Mouse (Mus musculus): ENCODE measurements around the gene Pars2. TPM values are rescaled to one million over a fixed set of nuclear protein-coding genes. Genes with fewer than 3 reads are reported as not detected.

Gene Pars2
- polyA plus RNA-seq, 1 experiment from 2014 or later = 5.2 TPM

Other genes starting within 250 kb of the Pars2 start
- 84.5 and 101 TPM in 2 replicates for gene Pcsk9, start 186.7 kb upstream of the Pars2 start, polyA plus RNA-seq (2015; fragmentation: Nextera tagmentation; extraction: Ambion mirVana)
- gene Bsnd, start 158.8 kb upstream of the Pars2 start, polyA plus RNA-seq (2015; fragmentation: Nextera tagmentation; extraction: Ambion mirVana) = not detected in 2 replicates
- gene Dhcr24, start 90.0 kb upstream of the Pars2 start, polyA plus RNA-seq (2015; fragmentation: Nextera tagmentation; extraction: Ambion mirVana) = 7.8 and 10.4 TPM in 2 replicates
- not detected in 2 replicates for gene Lexm, start 33.8 kb upstream of the Pars2 start, polyA plus RNA-seq (2015; fragmentation: Nextera tagmentation; extraction: Ambion mirVana)
- gene Ttc22, start 28.6 kb upstream of the Pars2 start, polyA plus RNA-seq (2015; fragmentation: Nextera tagmentation; extraction: Ambion mirVana) = 0.07 and 0.16 TPM in 2 replicates
- gene Ttc4, start 27.9 kb downstream of the Pars2 start, polyA plus RNA-seq (2015; fragmentation: Nextera tagmentation; extraction: Ambion mirVana) = 31.1 and 41.9 TPM in 2 replicates
- 0.12 and 0.13 TPM in 2 replicates for gene Mroh7, start 79.9 kb downstream of the Pars2 start, polyA plus RNA-seq (2015; fragmentation: Nextera tagmentation; extraction: Ambion mirVana)
- not detected in 2 replicates for gene Fam151a, start 82.8 kb downstream of the Pars2 start, polyA plus RNA-seq (2015; fragmentation: Nextera tagmentation; extraction: Ambion mirVana)
- gene Acot11, start 153.9 kb downstream of the Pars2 start, polyA plus RNA-seq (2015; fragmentation: Nextera tagmentation; extraction: Ambion mirVana) = 4.7 and 6.4 TPM in 2 replicates

Data from liver, embryonic 15.5 days (tissue).